Mouse (Mus musculus): ENCODE measurements around the gene Inafm1.

Gene Inafm1

GRCm38 (mm10) chr7:16285450-16286025 is 12.1 kb upstream of the Inafm1 start:
- CTCF ChIA-PET: interaction anchor here in 3 of 4 experiments (0.5 to 2.1 kb wide), 32 partner anchors 9 to 606 kb away, joined by 3 to 28 read pairs (median 7); partner anchors contain the start of genes Inafm1 (in 2 of the 3), Gng8 (in 1 of the 3), Napa (in 1 of the 3) and Slc8a2 (in 1 of the 3)

GRCm38 (mm10) chr7:16284904-16285303 is 11.5 kb upstream of the Inafm1 start:
- CTCF ChIA-PET: interaction anchor here in 3 of 4 experiments (0.6 to 2.1 kb wide), 18 partner anchors 10 to 373 kb away, joined by 3 to 28 read pairs (median 10); partner anchors contain the start of genes Inafm1 (in 2 of the 3), Napa (in 1 of the 3) and Slc8a2 (in 1 of the 3)
- POLR2A ChIA-PET: interaction anchor here in 3 of 4 experiments (0.6 to 6.3 kb wide), 57 partner anchors 8 to 616 kb away, joined by 3 to 127 read pairs (median 5); partner anchors contain the start of genes Inafm1 (in 3 of the 3), Bbc3 (in 2 of the 3), Slc8a2 (in 2 of the 3) and Arhgap35 (in 1 of the 3)

More at GRCm38 (mm10) chr7:16285450-16286025, 12.1 kb upstream of the Inafm1 start:
- POLR2A ChIA-PET: interaction anchor here (0.6 to 6.3 kb wide), 104 partner anchors 8 to 771 kb away, joined by 3 to 127 read pairs (median 4); partner anchors contain the start of genes Bbc3 (in 3 of the 4), Inafm1 (in 3 of the 4), Napa (in 2 of the 4) and Sae1 (in 2 of the 4)

GRCm38 (mm10) chr7:16284001-16284400 is 10.6 kb upstream of the Inafm1 start:
- ChIA-PET POLR2A (interaction anchor here in 2 of 4 experiments (0.9 to 6.3 kb wide), 4 partner anchors 10 to 155 kb away, joined by 3 to 127 read pairs (median 42); partner anchors contain the start of genes Inafm1 (in 1 of the 2) and Slc8a2 (in 1 of the 2)), CTCF (no interaction called here)

- ChIA-PET CTCF (interaction anchor here in 1 of 4 experiments (0.6 to 0.8 kb wide), 2 partner anchors 9 to 637 kb away, joined by 3 read pairs; no protein-coding TSS in a partner anchor), POLR2A (interaction anchor here in 3 of 4 experiments (0.8 to 6.3 kb wide), 6 partner anchors 9 to 502 kb away, joined by 3 to 127 read pairs (median 3); partner anchors contain the start of gene Inafm1 (in 3 of the 3))
Observed at GRCm38 (mm10) chr7:16282334-16282733, 8.9 kb upstream of the Inafm1 start.

GRCm38 (mm10) chr7:16280721-16281120 is 7.3 kb upstream of the Inafm1 start:
- ChIA-PET CTCF (interaction anchor here in 2 of 4 experiments (0.6 to 1.0 kb wide), 2 partner anchors 14 to 35 kb away, joined by 3 to 4 read pairs; no protein-coding TSS in a partner anchor), POLR2A (interaction anchor here in 2 of 4 experiments (1.0 to 6.3 kb wide), 7 partner anchors 7 to 126 kb away, joined by 3 to 127 read pairs (median 4); partner anchors contain the start of gene Inafm1 (in 1 of the 2))

GRCm38 (mm10) chr7:16274922-16275890 is 1.8 kb upstream of the Inafm1 start:
- POLR2A ChIA-PET: interaction anchor here in 3 of 4 experiments (0.7 to 5.6 kb wide), 17 partner anchors 9 to 225 kb away, joined by 3 to 127 read pairs (median 10); partner anchors contain the start of genes Ccdc9 (in 3 of the 3), Napa (in 1 of the 3) and Slc8a2 (in 1 of the 3)
- CTCF ChIA-PET: interaction anchor here in 1 of 4 experiments (0.9 to 3.6 kb wide), 2 partner anchors 12 to 188 kb away, joined by 3 to 36 read pairs; no protein-coding TSS in a partner anchor

- CTCF ChIA-PET: interaction anchor here (0.5 to 3.6 kb wide), 30 partner anchors 10 to 326 kb away, joined by 3 to 36 read pairs (median 4); partner anchors contain the start of genes Napa (in 2 of the 4), Bicra (in 1 of the 4), Ccdc9 (in 1 of the 4) and Kptn (in 1 of the 4)
- POLR2A ChIA-PET: interaction anchor here (0.6 to 5.6 kb wide), 57 partner anchors 8 to 456 kb away, joined by 3 to 127 read pairs (median 4); partner anchors contain the start of genes Ccdc9 (in 3 of the 4), Napa (in 3 of the 4), Kptn (in 2 of the 4) and Arhgap35 (in 1 of the 4)
Observed at GRCm38 (mm10) chr7:16273766-16274140, 336 bp upstream of the Inafm1 start.

GRCm38 (mm10) chr7:16272681-16273080 is 736 bp downstream of the Inafm1 start:
- ChIA-PET POLR2A (interaction anchor here (0.6 to 5.6 kb wide), 43 partner anchors 9 to 958 kb away, joined by 3 to 127 read pairs (median 4); partner anchors contain the start of genes Ccdc9 (in 3 of the 4), Napa (in 3 of the 4), Arhgap35 (in 1 of the 4) and Kptn (in 1 of the 4)), CTCF (interaction anchor here (0.6 to 3.6 kb wide), 31 partner anchors 9 to 361 kb away, joined by 3 to 36 read pairs (median 4); partner anchors contain the start of genes Bicra (in 1 of the 4), Ccdc9 (in 1 of the 4), Kptn (in 1 of the 4) and Meis3 (in 1 of the 4))

- ChIA-PET POLR2A (interaction anchor here in 1 of 4 experiments (0.6 to 5.6 kb wide), 4 partner anchors 13 to 94 kb away, joined by 3 to 46 read pairs (median 4); partner anchors contain the start of gene Ccdc9), CTCF (no interaction called here)
Observed at GRCm38 (mm10) chr7:16271139-16271538, 2.3 kb downstream of the Inafm1 start.

GRCm38 (mm10) chr7:16266593-16266992 is 6.8 kb downstream of the Inafm1 start:
- POLR2A ChIA-PET: interaction anchor here in 1 of 4 experiments (0.6 kb wide), 1 partner anchor 629 kb away, joined by 3 read pairs; no protein-coding TSS in a partner anchor
- CTCF ChIA-PET: interaction anchor here in 2 of 4 experiments (0.7 to 1.3 kb wide), 2 partner anchors 31 to 213 kb away, joined by 3 read pairs; no protein-coding TSS in a partner anchor

- POLR2A ChIA-PET: interaction anchor here in 1 of 4 experiments (0.6 kb wide), 1 partner anchor 45 kb away, joined by 3 read pairs; no protein-coding TSS in a partner anchor
- CTCF ChIA-PET: interaction anchor here in 1 of 4 experiments (0.7 to 1.3 kb wide), 4 partner anchors 31 to 345 kb away, joined by 3 read pairs; no protein-coding TSS in a partner anchor
Observed at GRCm38 (mm10) chr7:16265856-16266255, 7.6 kb downstream of the Inafm1 start.

GRCm38 (mm10) chr7:16263843-16264242 is 9.6 kb downstream of the Inafm1 start:
- ChIA-PET POLR2A (interaction anchor here in 3 of 4 experiments (0.7 to 2.5 kb wide), 6 partner anchors 9 to 216 kb away, joined by 3 to 19 read pairs (median 7); partner anchors contain the start of genes Inafm1 (in 2 of the 3), Bicra (in 1 of the 3), Meis3 (in 1 of the 3) and Sae1 (in 1 of the 3)), CTCF (interaction anchor here (0.6 to 2.6 kb wide), 39 partner anchors 9 to 354 kb away, joined by 3 to 36 read pairs (median 5); partner anchors contain the start of genes Inafm1 (in 3 of the 4), Bicra (in 1 of the 4), Meis3 (in 1 of the 4) and Napa (in 1 of the 4))

- ChIA-PET CTCF (interaction anchor here (0.5 to 2.6 kb wide), 129 partner anchors 9 to 639 kb away, joined by 3 to 36 read pairs (median 4); partner anchors contain the start of genes Inafm1 (in 4 of the 4), Napa (in 3 of the 4), Meis3 (in 2 of the 4) and Bicra (in 1 of the 4)), POLR2A (interaction anchor here (0.6 to 2.5 kb wide), 22 partner anchors 10 to 424 kb away, joined by 3 to 19 read pairs (median 4); partner anchors contain the start of genes Inafm1 (in 2 of the 4), Bicra (in 1 of the 4), Meis3 (in 1 of the 4) and Obox6 (in 1 of the 4))
Observed at GRCm38 (mm10) chr7:16263015-16263787, 10.2 kb downstream of the Inafm1 start.

GRCm38 (mm10) chr7:16261097-16261496 is 12.3 kb downstream of the Inafm1 start:
- ChIA-PET CTCF (interaction anchor here in 3 of 4 experiments (0.7 to 0.9 kb wide), 5 partner anchors 12 to 401 kb away, joined by 3 to 6 read pairs (median 4); partner anchors contain the start of gene Inafm1 (in 1 of the 3)), POLR2A (interaction anchor here in 2 of 4 experiments (0.7 to 1.1 kb wide), 2 partner anchors 10 to 12 kb away, joined by 3 to 4 read pairs; partner anchors contain the start of gene Inafm1 (in 1 of the 2))

- ChIA-PET CTCF (interaction anchor here in 1 of 4 experiments (0.6 kb wide), 1 partner anchor 9 kb away, joined by 3 read pairs; no protein-coding TSS in a partner anchor), POLR2A (no interaction called here)
Observed at GRCm38 (mm10) chr7:16259110-16259590, 14.3 kb downstream of the Inafm1 start, which contains the start of gene C5ar1. Gene C5ar1 (minus strand): TSS chr7:16259540.

Measured in embryonic stem cell, embryonic (primary cell).